Mouse (Mus musculus): ENCODE results near the gene Arhgef3.

The Arhgef3 gene

GRCm38 (mm10) chr14:27369503-27369902 lies 254.8 kb downstream of the Arhgef3 start:
- DNase-seq (ENCODE audit: low read depth, low spot score): no peak

- DNase-seq (ENCODE audit: low read depth, low spot score): no peak
Measured at GRCm38 (mm10) chr14:27371669-27372076, 257.0 kb downstream of the Arhgef3 start.

- DNase-seq (ENCODE audit: low read depth, low spot score): no peak
Measured at GRCm38 (mm10) chr14:27373498-27373897, 258.8 kb downstream of the Arhgef3 start.

GRCm38 (mm10) chr14:27376115-27376648 lies 261.5 kb downstream of the Arhgef3 start:
- no peak for DNase-seq (ENCODE audit: low read depth, low spot score)

DNA sequence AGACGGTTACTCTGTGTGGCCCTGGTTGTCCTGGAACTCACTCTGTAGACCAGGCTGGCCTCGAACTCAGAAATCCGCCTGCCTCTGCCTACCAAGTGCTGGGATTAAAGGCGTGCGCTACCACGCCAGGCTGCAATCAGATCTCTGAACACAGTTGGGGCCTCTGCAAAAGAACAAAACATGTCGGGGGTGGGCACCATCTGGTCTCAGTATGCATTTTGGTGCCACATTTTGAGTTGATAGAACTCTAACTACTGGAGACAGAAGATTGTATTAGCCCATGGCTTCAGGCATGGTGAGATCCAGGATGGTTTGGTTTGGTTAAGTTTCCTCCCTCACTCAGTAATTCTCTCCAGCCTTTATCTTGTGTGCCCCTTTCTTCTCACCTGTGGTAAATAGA lies 264.0 kb downstream of the Arhgef3 start:
- DNase-seq (ENCODE audit: low read depth, low spot score): no peak

GRCm38 (mm10) chr14:27379404-27379803 lies 264.7 kb downstream of the Arhgef3 start:
- DNase-seq (ENCODE audit: low read depth, low spot score): no peak

GRCm38 (mm10) chr14:27381459-27381858 lies 266.8 kb downstream of the Arhgef3 start:
- no peak for DNase-seq (ENCODE audit: low read depth, low spot score)

DNA sequence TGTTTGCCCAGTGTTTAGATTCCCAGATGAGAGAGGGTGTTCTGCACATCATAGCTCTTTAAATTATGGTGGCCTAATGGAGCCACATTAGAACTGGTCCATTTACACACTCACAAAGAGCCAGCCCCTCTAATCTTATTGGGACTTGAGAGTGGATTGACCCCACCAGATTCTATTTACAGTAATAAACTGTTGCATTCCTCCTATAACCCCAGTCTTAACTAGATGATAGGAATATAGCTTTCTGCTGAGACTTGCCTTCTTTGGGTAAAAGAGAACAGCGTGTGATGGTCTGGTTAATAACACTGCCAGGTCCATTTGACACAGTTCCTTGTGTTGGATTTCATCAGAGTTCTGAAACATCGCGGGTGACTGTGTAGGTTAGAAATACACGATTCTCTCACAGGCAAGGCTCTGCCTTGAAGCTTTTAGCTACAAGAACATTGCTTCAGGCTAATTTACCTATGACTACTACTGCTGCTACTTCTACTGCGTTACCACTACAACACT lies 268.7 kb downstream of the Arhgef3 start:
- DNase-seq (ENCODE audit: low read depth, low spot score): no peak

DNA sequence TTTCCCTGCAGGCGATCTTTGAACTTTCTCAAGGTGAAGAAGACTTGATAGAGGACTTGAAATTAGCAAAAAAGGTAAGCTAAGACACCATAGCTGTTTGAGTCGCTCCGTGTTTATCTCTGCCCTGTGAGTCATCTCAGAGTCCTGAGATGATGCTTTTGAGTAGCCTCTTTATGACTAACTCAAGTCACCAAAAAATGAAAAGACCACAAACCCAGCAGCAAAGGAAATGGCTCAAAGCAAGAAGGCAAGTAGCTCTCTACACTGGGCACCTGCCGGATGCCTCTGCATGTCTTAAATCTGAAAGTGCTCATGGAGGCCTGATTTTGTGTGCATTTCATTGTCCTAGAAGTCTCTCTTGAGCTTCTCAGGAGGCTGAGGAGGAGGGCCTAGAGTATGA lies 269.4 kb downstream of the Arhgef3 start:
- DNase-seq (ENCODE audit: low read depth, low spot score): no peak

DNA sequence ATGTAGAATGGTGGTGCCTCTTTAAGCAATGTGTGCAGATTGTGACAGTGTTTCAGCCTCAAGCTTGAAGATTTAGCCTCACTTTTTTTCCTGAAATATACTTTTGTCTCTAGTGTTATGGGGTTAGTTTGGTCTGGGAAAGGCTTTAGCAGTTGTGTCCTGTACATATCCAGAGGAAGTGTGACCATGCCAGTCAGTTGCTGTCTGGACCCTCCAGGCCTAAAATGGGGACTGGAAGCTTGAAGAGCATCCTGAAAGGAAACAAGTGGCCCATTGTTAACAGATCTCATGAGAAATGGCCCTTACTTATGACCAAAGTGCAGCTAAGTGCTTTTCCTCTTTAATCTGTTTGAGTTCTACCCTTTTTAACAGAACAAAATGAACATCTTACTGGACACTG lies 273.9 kb downstream of the Arhgef3 start:
- DNase-seq (ENCODE audit: low read depth, low spot score): no peak

- no peak for DNase-seq (ENCODE audit: low read depth, low spot score)
Measured at GRCm38 (mm10) chr14:27389722-27390121, 275.0 kb downstream of the Arhgef3 start.

DNA sequence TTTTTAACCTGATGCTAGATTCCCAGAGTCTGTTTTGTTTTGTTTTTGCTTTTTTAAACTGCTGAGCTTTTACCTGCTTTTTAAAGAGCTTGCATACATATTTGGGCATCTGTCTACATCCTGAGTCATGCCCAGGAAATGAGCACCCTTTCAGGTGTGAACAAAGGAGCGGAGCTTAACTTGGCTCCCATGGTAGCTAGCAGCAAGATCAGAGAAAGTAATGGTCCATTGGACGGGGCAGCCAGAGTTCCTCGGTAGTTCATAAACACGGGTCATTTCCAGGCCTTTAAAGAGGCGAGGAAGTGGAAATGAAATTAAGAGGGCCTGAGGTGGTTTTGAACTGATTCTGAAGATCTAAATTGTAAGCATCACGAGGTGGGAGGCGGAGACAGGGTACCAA lies 276.0 kb downstream of the Arhgef3 start:
- DNase-seq (ENCODE audit: low read depth, low spot score): no peak

DNA sequence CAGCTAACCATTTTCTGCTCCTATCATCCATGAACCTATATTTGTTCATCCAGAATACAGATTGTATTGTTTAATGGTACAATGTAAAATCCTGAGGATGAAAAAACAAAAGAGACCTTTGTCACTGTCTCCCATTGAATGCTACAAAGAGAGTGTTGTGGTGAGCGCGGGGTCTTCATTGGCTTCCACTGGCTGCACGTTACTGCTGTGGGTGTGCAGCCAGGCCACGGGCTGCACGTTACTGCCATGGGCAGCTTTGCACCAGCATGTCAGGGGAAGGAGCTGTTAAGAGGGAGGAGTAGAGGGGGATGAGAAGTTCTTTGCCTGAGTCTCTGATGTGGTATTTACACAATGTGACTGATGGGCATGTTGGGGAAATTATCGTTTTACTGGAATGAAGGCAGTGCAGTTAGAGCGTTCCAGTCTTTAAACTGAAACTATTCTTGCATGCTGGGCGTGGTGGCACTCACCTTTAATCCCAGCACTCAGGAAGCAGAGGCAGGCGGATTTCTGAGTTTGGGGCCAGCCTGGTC lies 277.1 kb downstream of the Arhgef3 start:
- no peak for DNase-seq (ENCODE audit: low read depth, low spot score)

- DNase-seq (ENCODE audit: low read depth, low spot score): no peak
Measured at GRCm38 (mm10) chr14:27392660-27393059, 278.0 kb downstream of the Arhgef3 start.

GRCm38 (mm10) chr14:27393806-27394205 lies 279.1 kb downstream of the Arhgef3 start:
- no peak for DNase-seq (ENCODE audit: low read depth, low spot score)

DNA sequence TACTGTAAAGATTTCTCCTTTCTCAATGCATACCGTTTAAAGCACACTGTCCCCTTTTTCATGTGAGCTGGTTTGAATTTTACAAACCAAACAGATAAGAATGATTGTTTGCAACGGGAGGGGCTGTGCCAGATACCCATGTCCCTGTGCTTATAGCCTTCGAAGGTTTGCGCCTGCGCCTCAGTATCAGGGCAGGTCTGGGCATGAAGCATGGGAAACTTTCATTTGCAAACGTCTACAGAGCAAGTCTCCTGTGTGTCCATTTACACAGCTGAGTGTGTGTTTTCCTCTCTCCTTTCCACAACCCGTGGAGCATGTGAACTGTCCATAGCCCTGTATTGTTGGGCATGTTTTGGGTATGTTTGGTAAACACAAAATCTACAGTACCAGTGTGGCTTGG lies 281.7 kb downstream of the Arhgef3 start:
- no peak for DNase-seq (ENCODE audit: low read depth, low spot score)

- no peak for DNase-seq (ENCODE audit: low read depth, low spot score)
Measured at GRCm38 (mm10) chr14:27397526-27397925, 282.8 kb downstream of the Arhgef3 start.

- no peak for DNase-seq (ENCODE audit: low read depth, low spot score)
Measured at GRCm38 (mm10) chr14:27400495-27400894, 285.8 kb downstream of the Arhgef3 start.

DNA sequence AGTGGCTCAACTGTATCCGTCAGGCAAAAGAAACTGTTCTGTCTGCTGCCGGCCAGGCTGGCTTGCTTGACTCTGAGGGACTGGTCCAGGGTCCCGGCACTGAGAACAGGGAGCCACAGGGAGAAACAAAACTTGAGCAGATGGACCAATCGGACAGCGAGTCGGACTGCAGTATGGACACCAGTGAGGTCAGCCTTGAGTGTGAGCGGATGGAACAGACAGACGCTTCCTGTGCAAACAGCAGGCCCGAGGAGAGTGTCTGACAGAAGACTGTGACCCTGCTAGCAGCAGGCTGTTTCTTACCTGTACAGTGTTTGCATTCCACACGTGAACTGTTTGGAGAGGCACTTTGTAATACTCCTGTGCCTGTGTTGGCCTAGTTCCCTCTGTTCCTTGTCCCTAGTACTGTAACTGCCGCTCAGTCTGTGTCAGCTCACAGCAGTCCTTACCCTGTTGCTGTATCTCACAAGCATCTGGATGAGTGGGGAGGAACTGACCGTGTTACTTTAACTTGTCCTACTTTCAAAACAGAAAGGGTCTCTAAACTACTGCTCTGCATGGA lies 287.1 kb downstream of the Arhgef3 start:
- DNase-seq (ENCODE audit: low read depth, low spot score): no peak

DNA sequence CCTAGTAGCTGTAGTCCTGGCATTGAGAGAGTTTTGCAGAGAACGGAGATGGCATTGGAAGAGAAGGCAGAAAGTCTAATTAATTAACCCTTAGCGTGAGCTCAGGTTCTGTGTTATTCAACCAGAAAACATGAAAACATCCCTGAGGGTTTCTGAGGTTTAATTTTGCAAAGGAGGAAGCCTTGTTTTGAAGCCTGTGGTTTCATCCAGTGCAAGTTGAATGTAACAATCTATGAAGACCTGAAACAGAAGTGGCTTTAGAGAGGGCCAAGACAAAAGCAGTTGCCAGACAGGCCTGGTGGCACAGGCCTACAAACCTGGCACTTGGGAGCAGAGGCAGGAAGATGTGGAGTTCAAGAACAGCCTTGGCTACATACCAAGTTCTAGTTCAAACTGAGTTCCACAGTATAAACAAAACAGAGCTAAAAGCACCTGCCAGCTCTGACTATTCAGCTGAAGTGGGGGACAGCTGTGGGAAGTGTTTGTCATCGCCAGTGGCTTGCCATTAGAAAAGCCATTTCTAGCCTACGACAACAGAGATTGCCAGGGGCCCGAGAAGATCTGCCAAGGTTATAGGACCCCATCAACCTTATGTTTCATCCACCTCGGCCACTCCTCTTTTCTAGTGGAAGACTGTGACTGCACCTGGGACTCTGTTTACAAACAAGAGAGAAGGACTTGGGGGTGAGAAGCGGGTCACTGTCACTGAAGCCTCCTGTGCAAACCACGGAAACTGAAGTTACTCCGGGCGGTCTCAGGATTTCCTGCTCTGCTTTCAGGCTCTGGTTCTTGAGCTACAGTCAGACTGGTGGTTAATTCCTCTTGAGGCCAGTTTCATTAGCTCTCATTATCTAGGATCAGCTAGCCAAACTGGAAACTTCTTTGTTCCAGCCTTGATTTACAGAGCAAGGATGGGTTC lies 287.9 kb downstream of the Arhgef3 start:
- no peak for DNase-seq (ENCODE audit: low read depth, low spot score)

DNA sequence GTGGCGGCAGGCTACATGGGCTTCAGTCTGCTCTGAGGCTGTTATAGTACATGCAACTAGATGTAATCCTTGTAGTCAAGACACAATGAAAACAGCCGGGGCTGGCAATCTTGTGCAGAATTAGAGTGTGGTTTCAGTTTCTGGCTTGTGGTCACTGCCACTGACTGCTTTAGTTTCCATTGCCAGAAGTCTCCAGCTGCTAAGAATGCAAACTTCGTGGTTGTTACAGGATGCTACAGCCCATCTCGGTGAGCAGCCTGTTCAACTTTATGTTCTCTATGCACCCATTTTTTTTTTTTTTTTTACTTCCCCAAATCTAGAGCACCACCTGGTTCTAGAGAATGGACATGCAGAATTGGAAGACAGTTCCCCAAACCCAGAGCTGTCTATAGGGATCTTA lies 290.8 kb downstream of the Arhgef3 start:
- no peak for DNase-seq (ENCODE audit: low read depth, low spot score)

DNA sequence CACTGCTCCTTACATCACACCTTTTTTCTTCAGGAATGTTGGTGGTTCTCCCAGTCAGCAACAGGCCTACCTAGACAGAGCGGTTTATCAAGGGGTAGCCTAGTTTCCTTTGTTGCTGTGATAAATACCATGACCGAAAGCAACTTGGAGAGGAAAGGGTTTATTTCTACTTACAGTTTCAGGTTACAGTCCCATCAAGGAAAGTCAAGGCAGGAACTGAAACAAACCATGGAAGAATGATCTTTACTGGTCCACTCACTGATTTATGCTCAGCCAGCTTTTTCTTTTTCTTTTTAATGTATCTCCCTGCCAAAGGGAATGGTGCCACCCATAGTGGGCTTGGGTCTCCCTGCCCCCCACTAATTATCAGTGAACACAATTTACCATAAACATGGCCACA lies 291.2 kb downstream of the Arhgef3 start:
- no peak for DNase-seq (ENCODE audit: low read depth, low spot score)

Measured in WW6 (cell line).